Mouse (Mus musculus): ENCODE measurements around the gene Lrtm1.

DNA sequence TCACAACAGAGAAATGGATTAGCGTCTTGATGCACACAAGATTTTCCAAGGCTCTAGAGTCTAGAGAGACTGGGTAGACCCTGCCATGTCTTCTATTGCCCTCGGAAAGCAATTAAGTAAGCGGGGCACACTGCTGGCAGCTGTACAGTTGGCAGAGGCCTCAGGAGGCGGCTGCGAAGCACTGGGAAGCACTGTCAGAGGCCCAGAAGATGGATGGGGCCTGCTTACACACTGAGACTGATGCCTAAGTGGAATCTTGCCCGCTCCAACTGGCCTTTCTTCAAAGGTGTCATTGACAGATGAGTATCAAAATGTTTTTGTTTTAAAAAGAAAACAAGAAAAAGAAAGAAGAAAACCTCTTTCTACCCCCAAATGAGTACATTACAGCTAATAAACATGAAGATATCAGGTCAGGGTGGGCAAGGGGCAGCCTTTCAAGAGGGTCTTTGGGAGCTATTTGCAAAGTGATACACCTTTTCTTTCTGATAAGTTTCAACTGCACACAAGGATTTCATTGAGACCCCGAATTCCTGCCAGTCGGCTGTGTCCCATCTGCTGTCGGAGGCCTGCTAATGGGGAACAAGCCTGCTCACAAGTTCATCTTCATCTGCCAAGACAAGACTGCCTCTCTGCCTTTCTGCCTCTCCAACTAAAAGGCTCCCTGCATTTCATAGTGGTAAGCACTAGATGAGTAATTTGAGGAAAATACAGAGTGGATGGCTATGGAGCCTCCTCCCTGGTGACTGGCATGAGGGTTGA, 22.8 kb downstream of the Lrtm1 start:
- TF ChIP-seq CTCF (conservative IDR thresholded peaks at IDR 0.05; ENCODE audit: insufficient read depth, insufficient read length, low read depth, low read length) (no peak), POLR2A (IDR thresholded peaks at IDR 0.05; ENCODE audit: low read depth, low read length) (no peak)
